Mouse (Mus musculus) stomach, embryonic 15.5 days (tissue): Measurements from ENCODE around the gene Gm6356. TPM values are rescaled to one million over a fixed set of nuclear protein-coding genes. Genes with fewer than 3 reads are reported as not detected.
"Not testable (repeated sequence)": the region's sequence is repeated elsewhere in the genome, so short reads cannot be mapped to it uniquely, and the experiment has no call there.

Source experiments
- ATAC-seq: fragments of 200-750 bp; cut with Nextera tagmentation; 2 replicates; pipeline ENCODE4 v1.8.0; 2017; ENCODE audit warnings: low read depth, moderate number of reproducible peaks, moderate TSS enrichment; ENCODE audit not compliant: insufficient read depth, low FRiP score
- H3K27ac ChIP-seq: fragments of 300-500 bp; sonication (generic); 2 replicates; pipeline ENCODE4 v1.5.1; 2015; ENCODE audit warnings: mild to moderate bottlenecking, inconsistent platforms
- H3K27me3 ChIP-seq: fragments of 300-500 bp; sonication (generic); replicated peaks from 2 replicates; pipeline ENCODE4 v1.6.1; 2015; ENCODE audit warnings: inconsistent platforms
- H3K36me3 ChIP-seq: fragments of 300-500 bp; sonication (generic); 2 replicates; pipeline ENCODE4 v1.6.1; 2015; ENCODE audit warnings: inconsistent platforms
- H3K4me1 ChIP-seq: fragments of 300-500 bp; sonication (generic); 2 replicates; pipeline ENCODE4 v1.6.1; 2015; ENCODE audit warnings: inconsistent platforms
- H3K4me2 ChIP-seq: fragments of 300-500 bp; sonication (generic); 2 replicates; pipeline ENCODE4 v1.6.1; 2015; ENCODE audit warnings: mild to moderate bottlenecking, inconsistent platforms
- H3K4me3 ChIP-seq: fragments of 300-500 bp; sonication (generic); replicated peaks from 2 replicates; pipeline ENCODE4 v1.5.1; 2015; ENCODE audit warnings: inconsistent platforms
- H3K9ac ChIP-seq: fragments of 300-500 bp; sonication (generic); 2 replicates; pipeline ENCODE4 v1.6.1; 2015; ENCODE audit warnings: inconsistent platforms
- H3K9me3 ChIP-seq: fragments of 300-500 bp; sonication (generic); 2 replicates; pipeline ENCODE4 v1.6.1; 2016; ENCODE audit warnings: inconsistent platforms
- WGBS: fragments of 180-500 bp; shearing (Covaris S2); methylation state at CpG from one replicate; pipeline ENCODE4 v1.1.7; 2015; 5-methylcytosine and 5-hydroxymethylcytosine counted together
- polyA plus RNA-seq: library from polyadenylated mRNA; unstranded; fragments of >200 nt; fragmentation: Nextera tagmentation; extraction: Ambion mirVana; gene quantifications from 2 replicates; pipeline ENCODE4 v1.2.1, GENCODE M21; 2015

Gm6356 gene
- not detected in 2 replicates for polyA plus RNA-seq

- not testable (repeated sequence) for H3K4me2 ChIP-seq, H3K9ac ChIP-seq, H3K27ac ChIP-seq, ATAC-seq, H3K27me3 ChIP-seq, H3K4me3 ChIP-seq, H3K36me3 ChIP-seq, H3K4me1 ChIP-seq, H3K9me3 ChIP-seq
- 40% methylated on average over 1 of the region's 2 CpGs for WGBS
Measured at GRCm38 (mm10) chr14:6973718-6974117, at the start of gene Gm6356. Gene Gm6356, minus strand, starts transcription at chr14:6973818.

Other genes with a start within 250 kb of the Gm6356 start
- 3.0 and 3.9 TPM in 2 replicates for gene Gm3636, start 231.5 kb downstream of the Gm6356 start, polyA plus RNA-seq
- not detected in 2 replicates for gene Gm8362, start 199.4 kb downstream of the Gm6356 start, polyA plus RNA-seq
- not detected in 2 replicates for gene Gm3642, start 133.5 kb downstream of the Gm6356 start, polyA plus RNA-seq
- 0.65 and 0.73 TPM in 2 replicates for gene Gm3667, start 83.9 kb downstream of the Gm6356 start, polyA plus RNA-seq
- 0.45 and 0.82 TPM in 2 replicates for gene Gm10406, start 53.6 kb upstream of the Gm6356 start, polyA plus RNA-seq
- gene Gm3685, start 71.2 kb upstream of the Gm6356 start, polyA plus RNA-seq: not detected in 2 replicates
- 1.2 and 1.3 TPM in 2 replicates for gene Gm3696, start 126.8 kb upstream of the Gm6356 start, polyA plus RNA-seq
- gene Gm6676, start 151.6 kb upstream of the Gm6356 start, polyA plus RNA-seq: not detected in 2 replicates
- gene Gm3512, start 200.7 kb upstream of the Gm6356 start, polyA plus RNA-seq: 4.5 and 5.6 TPM in 2 replicates
- gene Gm16434, start 220.7 kb upstream of the Gm6356 start, polyA plus RNA-seq: not detected in 2 replicates